Comparison of ENCODE assay signal across 7 mouse cellular contexts in genomic region chr12:54696242-54697002, GRCm38 (mm10). TPM values are rescaled to one million over a fixed set of nuclear protein-coding genes. Genes with fewer than 3 reads are reported as not detected.
DNase-seq lines count a peak whose midpoint lies in the region; ATAC-seq lines count a peak whose summit lies in the region.

No protein-coding gene starts in this region.

- H3K4me1 ChIP-seq in intestine, embryonic 15.5 days (replicated peaks), result no peaks in the 10 kb centered on the region
- H3K4me1 ChIP-seq in midbrain, embryonic 10.5 days, result peaks cover 6% of the 10 kb centered on the region

- ATAC-seq in intestine, embryonic 15.5 days, result peak; percentile 92

- no peaks in the 10 kb centered on the region for H3K9me3 ChIP-seq in intestine, embryonic 15.5 days
- no peaks in the 10 kb centered on the region for H3K9me3 ChIP-seq in midbrain, embryonic 10.5 days (replicated peaks)

- peak overlapping the region; percentile 61 for H3K4me2 ChIP-seq in intestine, embryonic 15.5 days (replicated peaks)

- no peaks in the 10 kb centered on the region for H3K27me3 ChIP-seq in intestine, embryonic 15.5 days (replicated peaks)
- H3K27me3 ChIP-seq in midbrain, embryonic 10.5 days (ENCODE audit: low read depth, poor library complexity, severe bottlenecking), result no peaks in the 10 kb centered on the region

- intact Hi-C loops in left cerebral cortex, postnatal 25 days (cut with DNase I), result loop anchor here (10.0 kb wide), 1 partner anchor 48 kb away; no protein-coding TSS in a partner anchor

- DNase-seq in adrenal gland, adult 18-20 months (ENCODE audit: low spot score in 2 of 2), result peak; percentile 89 to 91
- DNase-seq in embryo, embryonic 11 days, result peak; percentile 99
- DNase-seq in gastrocnemius, postnatal 25 days, result peak; percentile 91
- DNase-seq in left cerebral cortex, postnatal 25 days (ENCODE audit: low spot score in 2 of 2), result peak; percentile 90 to 96
- peak; percentile 93 for DNase-seq in midbrain, embryonic 10.5 days (ENCODE audit: low spot score)
- peak; percentile 91 for DNase-seq in right cerebral cortex, postnatal 4 days

- H3K9ac ChIP-seq in intestine, embryonic 15.5 days, result peak overlapping the region; percentile 40

- WGBS in intestine, embryonic 15.5 days, result under 1% methylated on average over 32 of the region's 32 CpGs
- WGBS in midbrain, embryonic 10.5 days, result under 1% methylated on average over 32 of the region's 32 CpGs

- H3K36me3 ChIP-seq in intestine, embryonic 15.5 days, result no peaks in the 10 kb centered on the region
- peaks cover 13% of the 10 kb centered on the region for H3K36me3 ChIP-seq in midbrain, embryonic 10.5 days

- peak overlapping the region; percentile 68 for H3K4me3 ChIP-seq in intestine, embryonic 15.5 days (replicated peaks)
- H3K4me3 ChIP-seq in midbrain, embryonic 10.5 days, result peak overlapping the region; percentile 78

- H3K27ac ChIP-seq in intestine, embryonic 15.5 days, result peak overlapping the region; percentile 92
- peak overlapping the region; percentile 96 for H3K27ac ChIP-seq in midbrain, embryonic 10.5 days (replicated peaks)

RNA-seq across cellular contexts. Expression of gene Eapp, which starts 0.7 kb away (rescaled TPM):
- total RNA-seq in adrenal gland, adult 18-20 months (2021), result 10 to 100 TPM; 36.9 to 40.1 TPM
- 10 to 100 TPM; 16.3 to 18.7 TPM for total RNA-seq in gastrocnemius, postnatal 25 days (2021)
- 54.6 and 58.1 TPM in 2 replicates for polyA plus RNA-seq in intestine, embryonic 15.5 days (2015; fragmentation: Nextera tagmentation; extraction: Ambion mirVana)
- total RNA-seq in left cerebral cortex, postnatal 25 days (2021), result 10 to 100 TPM; 37.0 to 41.3 TPM
- 71.0 and 73.0 TPM in 2 replicates for polyA plus RNA-seq in midbrain, embryonic 10.5 days (2016; fragmentation: Nextera tagmentation; extraction: Ambion mirVana)

RNA-seq across cellular contexts. Expression of gene Sptssa, which starts 40.0 kb away (rescaled TPM):
- total RNA-seq in adrenal gland, adult 18-20 months (2021), result 10 to 100 TPM; 58.9 to 77.8 TPM
- 10 to 100 TPM; 17.0 to 17.9 TPM for total RNA-seq in gastrocnemius, postnatal 25 days (2021)
- polyA plus RNA-seq in intestine, embryonic 15.5 days (2015; fragmentation: Nextera tagmentation; extraction: Ambion mirVana), result 218 and 233 TPM in 2 replicates
- total RNA-seq in left cerebral cortex, postnatal 25 days (2021), result 10 to 100 TPM; 24.8 to 25.5 TPM
- 175 and 179 TPM in 2 replicates for polyA plus RNA-seq in midbrain, embryonic 10.5 days (2016; fragmentation: Nextera tagmentation; extraction: Ambion mirVana)

Comparison
In these comparisons a context has a peak if more than half of its experiments do, and no peak if none do; other contexts are left out.
1. Peak in every context shown above with its lines: DNase-seq, ATAC-seq, H3K4me3 ChIP-seq and H3K27ac ChIP-seq.